Comparison of ENCODE assay signal across 12 mouse cellular contexts in genomic region chr14:118175071-118175693, GRCm38 (mm10).
"Had no signal": no experiment of that assay in that cellular context is flagged by ENCODE, and none has a peak within 500 bp of the region (broad histone marks: within the 10 kb centered on the region; RNA-seq: fewer than 3 reads in every experiment).

No protein-coding gene starts in this region.

- H3K9me3 ChIP-seq: kidney, embryonic 15.5 days; liver, embryonic 13.5 days had no signal

- H3K27ac ChIP-seq: kidney, embryonic 15.5 days; left cerebral cortex, adult 2 months; liver, embryonic 13.5 days; stomach, postnatal 0 days had no signal

- H3K4me3 ChIP-seq: kidney, embryonic 15.5 days; left cerebral cortex, adult 2 months; liver, embryonic 13.5 days had no signal

- H3K9ac ChIP-seq: kidney, embryonic 15.5 days; liver, embryonic 13.5 days had no signal

- DNase-seq: kidney, postnatal 10 days; kidney, postnatal 36 days; layer of hippocampus, postnatal 36 days; liver, embryonic 13.5 days; lung, adult 2 months; lung, postnatal 14 days; lung, postnatal 4 days; midbrain, embryonic 14.5 days; thymus, postnatal 25 days had no signal

- H3K36me3 ChIP-seq: kidney, embryonic 15.5 days; liver, embryonic 13.5 days had no signal

- H3K27me3 ChIP-seq: kidney, embryonic 15.5 days; liver, embryonic 13.5 days had no signal
